14 mouse cellular contexts compared by ENCODE assay signal in the genomic region with DNA sequence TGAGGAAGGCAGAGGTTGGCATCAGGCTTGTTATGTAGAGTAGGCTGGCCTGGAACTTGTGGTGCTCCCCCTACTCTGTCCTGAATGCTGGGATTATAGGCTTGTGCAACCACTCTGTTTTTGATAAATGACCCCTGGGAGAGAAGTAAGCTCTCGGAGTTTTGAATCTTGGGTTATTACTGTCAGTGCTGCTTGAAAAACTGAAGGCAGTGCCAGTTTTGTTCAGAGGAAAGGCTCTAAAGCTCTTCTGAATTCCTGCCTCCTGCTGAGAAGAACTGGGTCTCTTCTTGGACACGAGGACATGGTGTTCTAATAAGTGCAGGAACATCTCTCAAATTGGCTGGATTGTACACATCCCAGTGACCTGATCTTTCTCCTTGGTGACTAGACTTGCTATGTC.
"Had no signal": no experiment of that assay in that cellular context is flagged by ENCODE, and none has a peak within 500 bp of the region (broad histone marks: within the 10 kb centered on the region; RNA-seq: fewer than 3 reads in every experiment).

No protein-coding gene starts in this region.

- DNase-seq: kidney, adult 18-20 months; liver, embryonic 13.5 days; liver, postnatal 0 days; lung, postnatal 14 days; thymus, postnatal 4 days had no signal

- H3K36me3 ChIP-seq: limb, embryonic 10.5 days; liver, embryonic 13.5 days; lung, embryonic 15.5 days; midbrain, embryonic 15.5 days; neural tube, embryonic 12.5 days; stomach, embryonic 15.5 days had no signal

- H3K9me3 ChIP-seq: limb, embryonic 10.5 days; liver, embryonic 13.5 days; lung, embryonic 15.5 days; megakaryocyte, embryonic 14.5 days; midbrain, embryonic 15.5 days; neural tube, embryonic 12.5 days; stomach, embryonic 15.5 days had no signal

- H3K27me3 ChIP-seq: liver, embryonic 13.5 days; lung, embryonic 15.5 days; megakaryocyte, embryonic 14.5 days; midbrain, embryonic 15.5 days; neural tube, embryonic 12.5 days; stomach, embryonic 15.5 days had no signal

- ATAC-seq: liver, postnatal 0 days; midbrain, embryonic 15.5 days had no signal

- H3K27ac ChIP-seq: left cerebral cortex, adult 2 months; limb, embryonic 10.5 days; liver, embryonic 13.5 days; lung, embryonic 15.5 days; macrophage; midbrain, embryonic 15.5 days; neural tube, embryonic 12.5 days; stomach, embryonic 15.5 days had no signal

- H3K4me2 ChIP-seq: liver, embryonic 13.5 days; lung, embryonic 15.5 days; midbrain, embryonic 11.5 days; midbrain, embryonic 15.5 days; neural tube, embryonic 12.5 days; stomach, embryonic 15.5 days had no signal

- H3K4me1 ChIP-seq: limb, embryonic 10.5 days; midbrain, embryonic 15.5 days; neural tube, embryonic 12.5 days; stomach, embryonic 15.5 days had no signal

- H3K9ac ChIP-seq: liver, embryonic 13.5 days; liver, postnatal 0 days; lung, embryonic 15.5 days; midbrain, embryonic 15.5 days; neural tube, embryonic 12.5 days; stomach, embryonic 15.5 days had no signal

- H3K4me3 ChIP-seq: left cerebral cortex, adult 2 months; limb, embryonic 10.5 days; liver, embryonic 13.5 days; lung, embryonic 15.5 days; megakaryocyte, embryonic 14.5 days; midbrain, embryonic 15.5 days; neural tube, embryonic 12.5 days; stomach, embryonic 15.5 days had no signal
